ENCODE assay signal across 8 mouse cellular contexts in genomic region chr9:21545351-21545915, GRCm38 (mm10). TPM values are rescaled to one million over a fixed set of nuclear protein-coding genes. Genes with fewer than 3 reads are reported as not detected.
DNase-seq lines count a peak whose midpoint lies in the region; ATAC-seq and TF ChIP-seq lines count a peak whose summit lies in the region.

No protein-coding gene starts in this region.

- H3K4me1 ChIP-seq in liver, adult 2 months (ENCODE audit: control insufficient read depth, insufficient read depth, low read length) = peaks cover 2% of the 10 kb centered on the region
- no peaks in the 10 kb centered on the region for H3K4me1 ChIP-seq in cortical plate, adult 2 months (ENCODE audit: control insufficient read depth, insufficient read depth, low read length)
- peaks cover 7% of the 10 kb centered on the region; the same call in 1 of the 2 replicates for H3K4me1 ChIP-seq in hindbrain, embryonic 11.5 days (replicated peaks; ENCODE audit: control insufficient read depth, insufficient read depth, low read length)
- peaks cover 30% of the 10 kb centered on the region for H3K4me1 ChIP-seq in midbrain, embryonic 10.5 days

- H3K27me3 ChIP-seq in liver, adult 2 months (ENCODE audit: control insufficient read depth, insufficient read depth, low read length) = no peaks in the 10 kb centered on the region
- H3K27me3 ChIP-seq in hindbrain, embryonic 11.5 days (ENCODE audit: control insufficient read depth, insufficient read depth, low read length) = no peaks in the 10 kb centered on the region
- H3K27me3 ChIP-seq in midbrain, embryonic 10.5 days (ENCODE audit: low read depth, poor library complexity, severe bottlenecking) = no peaks in the 10 kb centered on the region

- no peaks in the 10 kb centered on the region for H3K9me3 ChIP-seq in hindbrain, embryonic 11.5 days (ENCODE audit: control insufficient read depth, low read length)
- no peaks in the 10 kb centered on the region for H3K9me3 ChIP-seq in midbrain, embryonic 10.5 days (replicated peaks)

- peaks cover 7% of the 10 kb centered on the region; the same call in 1 of the 2 replicates for H3K79me2 ChIP-seq in liver, adult 2 months (ENCODE audit: control insufficient read depth, insufficient read depth, low read length)

- H3K4me2 ChIP-seq in hindbrain, embryonic 11.5 days (replicated peaks; ENCODE audit: low read depth, low read length) = peak overlapping the region; percentile 81

- 0 out of 2 replicates have a peak overlapping the region, but pooled peaks have one; percentile 2 for H3K9ac ChIP-seq in liver, adult 2 months (ENCODE audit: low read depth, low read length)
- peak overlapping the region; percentile 62 for H3K9ac ChIP-seq in hindbrain, embryonic 11.5 days (ENCODE audit: low read depth, low read length)

- H3K36me3 ChIP-seq in liver, adult 2 months (ENCODE audit: control insufficient read depth, insufficient read depth, low read length) = no peaks in the 10 kb centered on the region
- 0 out of 2 replicates have a peak, but pooled peaks cover 2% of the 10 kb centered on the region for H3K36me3 ChIP-seq in hindbrain, embryonic 11.5 days (ENCODE audit: control insufficient read depth, insufficient read depth, low read length)
- H3K36me3 ChIP-seq in midbrain, embryonic 10.5 days = peaks cover 24% of the 10 kb centered on the region

- no peak for DNase-seq in liver, adult 2 months (ENCODE audit: extremely low read depth, low read depth, low spot score)
- DNase-seq in liver = no peak
- no peak for DNase-seq in hindbrain, embryonic 11.5 days (ENCODE audit: low spot score)
- DNase-seq in midbrain, embryonic 10.5 days (ENCODE audit: low spot score) = no peak
- DNase-seq in ovary, postnatal 36 days (ENCODE audit: low spot score) = no peak
- DNase-seq in spleen, adult 12 weeks (ENCODE audit: low spot score) = no peak
- DNase-seq in gastrocnemius, adult 8-10 months (ENCODE audit: low spot score in 2 of 2) = no peak

- WGBS in liver, adult 2 months = 25% methylated on average over 9 of the region's 9 CpGs
- 5% methylated on average over 9 of the region's 9 CpGs for WGBS in hindbrain, embryonic 11.5 days
- WGBS in midbrain, embryonic 10.5 days = 6% methylated on average over 9 of the region's 9 CpGs

- no peak for TF ChIP-seq CTCF in liver, adult 2 months (IDR thresholded peaks at IDR 0.05; ENCODE audit: low read depth, low read length)
- TF ChIP-seq CTCF in cortical plate, adult 2 months (IDR thresholded peaks at IDR 0.05; ENCODE audit: extremely low read depth, insufficient read depth, low read length) = no peak

- peak overlapping the region; percentile 72; the same call in 1 of the 2 replicates for H3K4me3 ChIP-seq in liver, adult 2 months (ENCODE audit: insufficient read depth, low read depth, low read length)
- H3K4me3 ChIP-seq in cortical plate, adult 2 months (ENCODE audit: insufficient read depth, low read length) = peak overlapping the region; percentile 51
- peak overlapping the region; percentile 71 for H3K4me3 ChIP-seq in hindbrain, embryonic 11.5 days (ENCODE audit: low read depth, low read length)
- H3K4me3 ChIP-seq in midbrain, embryonic 10.5 days = peak overlapping the region; percentile 94

- 0 out of 2 replicates have a peak overlapping the region, but pooled peaks have one; percentile 8 for H3K27ac ChIP-seq in liver, adult 2 months (replicated peaks; ENCODE audit: insufficient read depth, low read depth, low read length)
- no peak overlapping the region for H3K27ac ChIP-seq in cortical plate, adult 2 months (ENCODE audit: insufficient read depth, low read length)
- H3K27ac ChIP-seq in hindbrain, embryonic 11.5 days (ENCODE audit: low read depth, low read length) = peak overlapping the region; percentile 99
- H3K27ac ChIP-seq in midbrain, embryonic 10.5 days (replicated peaks) = peak overlapping the region; percentile 99

- TF ChIP-seq POLR2A in liver, adult 2 months (IDR thresholded peaks at IDR 0.05; ENCODE audit: extremely low read depth, insufficient read depth, low read length) = 0 out of 2 replicates have a peak, but pooled peaks have one; percentile 10
- no peak for TF ChIP-seq POLR2A in cortical plate, adult 2 months (IDR thresholded peaks at IDR 0.05; ENCODE audit: extremely low read depth, insufficient read depth, low read length)

- ATAC-seq in hindbrain, embryonic 11.5 days (ENCODE audit: low FRiP score) = peak; percentile 53

RNA-seq across cellular contexts. Expression of gene Carm1, which starts 1.3 kb away (rescaled TPM):
- total RNA-seq in liver, adult 2 months (2014; rRNA removed) = 5.0 and 8.1 TPM in 2 replicates
- polyA plus RNA-seq in liver, adult 2 months (2012; rRNA removed) = 23.4 and 28.5 TPM in 2 replicates
- polyA plus RNA-seq in cortical plate, adult 2 months (2012; rRNA removed) = 58.9 and 61.6 TPM in 2 replicates
- 50.1 and 59.7 TPM in 2 replicates for polyA plus RNA-seq in hindbrain, embryonic 11.5 days (2014; fragmentation: Nextera tagmentation; extraction: Ambion mirVana)
- 54.3 and 57.5 TPM in 2 replicates for polyA plus RNA-seq in midbrain, embryonic 10.5 days (2016; fragmentation: Nextera tagmentation; extraction: Ambion mirVana)
- total RNA-seq in gastrocnemius, adult 8-10 months (2022) = 10 to 100 TPM; 52.5 to 65.9 (median 55.2) TPM

RNA-seq across cellular contexts. Expression of gene AB124611, which starts 19.5 kb away (rescaled TPM):
- 3.5 and 4.6 TPM in 2 replicates for total RNA-seq in liver, adult 2 months (2014; rRNA removed)
- 2.2 and 3.4 TPM in 2 replicates for polyA plus RNA-seq in liver, adult 2 months (2012; rRNA removed)
- 0.49 and 0.86 TPM in 2 replicates for polyA plus RNA-seq in cortical plate, adult 2 months (2012; rRNA removed)
- 2.6 and 5.3 TPM in 2 replicates for polyA plus RNA-seq in hindbrain, embryonic 11.5 days (2014; fragmentation: Nextera tagmentation; extraction: Ambion mirVana)
- 6.0 and 7.1 TPM in 2 replicates for polyA plus RNA-seq in midbrain, embryonic 10.5 days (2016; fragmentation: Nextera tagmentation; extraction: Ambion mirVana)
- under 1 TPM in 3 of 4 experiments, not detected in 1; 0.22 to 0.58 (median 0.48) TPM for total RNA-seq in gastrocnemius, adult 8-10 months (2022)

RNA-seq across cellular contexts. Expression of gene Tmed1, which starts 35.4 kb away (rescaled TPM):
- 19.2 and 23.2 TPM in 2 replicates for total RNA-seq in liver, adult 2 months (2014; rRNA removed)
- polyA plus RNA-seq in liver, adult 2 months (2012; rRNA removed) = 24.9 and 26.5 TPM in 2 replicates
- 25.0 and 25.5 TPM in 2 replicates for polyA plus RNA-seq in cortical plate, adult 2 months (2012; rRNA removed)
- 59.1 and 66.0 TPM in 2 replicates for polyA plus RNA-seq in hindbrain, embryonic 11.5 days (2014; fragmentation: Nextera tagmentation; extraction: Ambion mirVana)
- 106 and 116 TPM in 2 replicates for polyA plus RNA-seq in midbrain, embryonic 10.5 days (2016; fragmentation: Nextera tagmentation; extraction: Ambion mirVana)
- 10 to 100 TPM; 30.2 to 35.8 (median 33.3) TPM for total RNA-seq in gastrocnemius, adult 8-10 months (2022)

RNA-seq across cellular contexts. Expression of gene Timm29, which starts 47.1 kb away (rescaled TPM):
- 13.0 and 18.7 TPM in 2 replicates for total RNA-seq in liver, adult 2 months (2014; rRNA removed)
- 26.7 TPM in 2 replicates for polyA plus RNA-seq in liver, adult 2 months (2012; rRNA removed)
- 50.4 and 53.2 TPM in 2 replicates for polyA plus RNA-seq in cortical plate, adult 2 months (2012; rRNA removed)
- 53.9 and 61.7 TPM in 2 replicates for polyA plus RNA-seq in hindbrain, embryonic 11.5 days (2014; fragmentation: Nextera tagmentation; extraction: Ambion mirVana)
- polyA plus RNA-seq in midbrain, embryonic 10.5 days (2016; fragmentation: Nextera tagmentation; extraction: Ambion mirVana) = 32.0 and 37.1 TPM in 2 replicates
- total RNA-seq in gastrocnemius, adult 8-10 months (2022) = 10 to 100 TPM; 48.2 to 52.3 (median 51.3) TPM

RNA-seq across cellular contexts. Expression of gene Yipf2, which starts 47.2 kb away (rescaled TPM):
- total RNA-seq in liver, adult 2 months (2014; rRNA removed) = 24.6 and 25.9 TPM in 2 replicates
- 33.5 and 43.9 TPM in 2 replicates for polyA plus RNA-seq in liver, adult 2 months (2012; rRNA removed)
- polyA plus RNA-seq in cortical plate, adult 2 months (2012; rRNA removed) = 27.6 and 29.1 TPM in 2 replicates
- polyA plus RNA-seq in hindbrain, embryonic 11.5 days (2014; fragmentation: Nextera tagmentation; extraction: Ambion mirVana) = 16.0 and 16.9 TPM in 2 replicates
- polyA plus RNA-seq in midbrain, embryonic 10.5 days (2016; fragmentation: Nextera tagmentation; extraction: Ambion mirVana) = 20.4 and 21.6 TPM in 2 replicates
- 1 to 10 TPM; 6.2 to 6.7 (median 6.5) TPM for total RNA-seq in gastrocnemius, adult 8-10 months (2022)
